Mouse (Mus musculus) limb, embryonic 10.5 days (tissue): ENCODE measurements around the gene Soat1. TPM values are rescaled to one million over a fixed set of nuclear protein-coding genes. Genes with fewer than 3 reads are reported as not detected.
"Not testable (repeated sequence)": the region's sequence is repeated elsewhere in the genome, so short reads cannot be mapped to it uniquely, and the experiment has no call there.

Source experiments
- DNase-seq: peaks from one replicate; pipeline ENCODE4 v3.0.0-alpha.2; 2017; ENCODE audit warnings: low spot score
- H3K27ac ChIP-seq: fragments of 300-500 bp; sonication (generic); 2 replicates; pipeline ENCODE4 v1.5.1; 2016; ENCODE audit warnings: mild to moderate bottlenecking
- H3K27me3 ChIP-seq: fragments of 300-500 bp; sonication (generic); 2 replicates; pipeline ENCODE4 v1.6.1; 2016; ENCODE audit warnings: low read depth, mild to moderate bottlenecking; ENCODE audit not compliant: poor library complexity, severe bottlenecking
- H3K36me3 ChIP-seq: fragments of 300-500 bp; sonication (generic); 2 replicates; pipeline ENCODE4 v1.6.1; 2016; ENCODE audit warnings: mild to moderate bottlenecking, moderate library complexity
- H3K4me1 ChIP-seq: fragments of 300-500 bp; sonication (generic); 2 replicates; pipeline ENCODE4 v1.6.1; 2016
- H3K4me3 ChIP-seq: fragments of 300-500 bp; sonication (generic); 2 replicates; pipeline ENCODE4 v1.5.1; 2016; ENCODE audit warnings: mild to moderate bottlenecking, moderate library complexity
- H3K9me3 ChIP-seq: fragments of 300-500 bp; sonication (generic); replicated peaks from 2 replicates; pipeline ENCODE4 v1.6.1; 2016; ENCODE audit warnings: mild to moderate bottlenecking
- WGBS: fragments of 180-500 bp; shearing (Covaris S2); methylation state at CpG from one replicate; pipeline ENCODE4 v1.1.7; 2016; 5-methylcytosine and 5-hydroxymethylcytosine counted together
- polyA plus RNA-seq: library from polyadenylated mRNA; unstranded; fragments of >200 nt; fragmentation: Nextera tagmentation; extraction: Ambion mirVana; gene quantifications from 2 replicates; pipeline ENCODE4 v1.2.1, GENCODE M21; 2016

Soat1 gene
- polyA plus RNA-seq: 26.0 and 26.2 TPM in 2 replicates

GRCm38 (mm10) chr1:156473961-156474503 lies at the start of gene Soat1:
Gene Soat1, minus strand, starts transcription at chr1:156474331.
- Histone ChIP-seq H3K27me3 (no peaks in the 10 kb centered on the region), H3K4me3 (peak within 1 kb of the TSS; percentile 92)
- WGBS: 1% methylated on average over 46 of the region's 46 CpGs

GRCm38 (mm10) chr1:156523842-156524241 lies 49.7 kb upstream of the Soat1 start, which contains the start of gene Gm10031:
Gene Gm10031, plus strand, starts transcription at chr1:156524012.
- not testable (repeated sequence) for DNase-seq, H3K4me3 ChIP-seq, H3K27me3 ChIP-seq, H3K36me3 ChIP-seq, H3K9me3 ChIP-seq, H3K4me1 ChIP-seq, H3K27ac ChIP-seq
- 96% methylated on average over 22 of the region's 22 CpGs for WGBS

More at GRCm38 (mm10) chr1:156473961-156474503, at the start of gene Soat1:
- peak; percentile 94 for DNase-seq
- Histone ChIP-seq H3K9me3 (no peaks in the 10 kb centered on the region), H3K4me1 (peaks cover 18% of the 10 kb centered on the region), H3K27ac (peak within 1 kb of the TSS; percentile 94), H3K36me3 (peaks cover 8% of the 10 kb centered on the region)

GRCm38 (mm10) chr1:156521796-156522517 lies 47.8 kb upstream of the Soat1 start:
- no peak for DNase-seq
- WGBS: 82% methylated on average over 15 of the region's 15 CpGs
- H3K36me3 ChIP-seq: no peaks in the 10 kb centered on the region
- H3K27ac ChIP-seq: no peak overlapping the region
- H3K4me3 ChIP-seq: no peak overlapping the region
- no peaks in the 10 kb centered on the region for H3K9me3 ChIP-seq
- no peaks in the 10 kb centered on the region for H3K27me3 ChIP-seq
- no peaks in the 10 kb centered on the region for H3K4me1 ChIP-seq

- Histone ChIP-seq H3K27ac (no peak overlapping the region), H3K4me3 (no peak overlapping the region), H3K27me3 (no peaks in the 10 kb centered on the region), H3K36me3 (no peaks in the 10 kb centered on the region), H3K9me3 (no peaks in the 10 kb centered on the region), H3K4me1 (no peaks in the 10 kb centered on the region)
- 87% methylated on average over 3 of the region's 3 CpGs for WGBS
- DNase-seq: no peak
Observed at GRCm38 (mm10) chr1:156520136-156520780, 46.1 kb upstream of the Soat1 start.

GRCm38 (mm10) chr1:156507753-156508152 lies 33.6 kb upstream of the Soat1 start:
- no peak overlapping the region for H3K27ac ChIP-seq
- H3K36me3 ChIP-seq: no peaks in the 10 kb centered on the region
- no peak overlapping the region for H3K4me3 ChIP-seq
- no peaks in the 10 kb centered on the region for H3K9me3 ChIP-seq
- WGBS: 91% methylated on average over 3 of the region's 3 CpGs
- H3K27me3 ChIP-seq: no peaks in the 10 kb centered on the region
- no peak for DNase-seq
- no peaks in the 10 kb centered on the region for H3K4me1 ChIP-seq

GRCm38 (mm10) chr1:156505901-156506300 lies 31.8 kb upstream of the Soat1 start:
- Histone ChIP-seq H3K9me3 (no peaks in the 10 kb centered on the region), H3K4me3 (no peak overlapping the region), H3K4me1 (no peaks in the 10 kb centered on the region), H3K27ac (no peak overlapping the region), H3K27me3 (no peaks in the 10 kb centered on the region), H3K36me3 (no peaks in the 10 kb centered on the region)
- WGBS: 89% methylated on average over 2 of the region's 2 CpGs
- no peak for DNase-seq

- no peak overlapping the region for H3K4me3 ChIP-seq
- WGBS: 81% methylated on average over 5 of the region's 5 CpGs
- no peak for DNase-seq
- no peaks in the 10 kb centered on the region for H3K9me3 ChIP-seq
- no peak overlapping the region for H3K27ac ChIP-seq
- H3K36me3 ChIP-seq: no peaks in the 10 kb centered on the region
- no peaks in the 10 kb centered on the region for H3K27me3 ChIP-seq
- H3K4me1 ChIP-seq: no peaks in the 10 kb centered on the region
Observed at GRCm38 (mm10) chr1:156504945-156505523, 30.9 kb upstream of the Soat1 start.

- Histone ChIP-seq H3K4me1 (no peaks in the 10 kb centered on the region; the same call in 1 of the 2 replicates), H3K9me3 (no peaks in the 10 kb centered on the region), H3K4me3 (no peak overlapping the region), H3K36me3 (no peaks in the 10 kb centered on the region), H3K27ac (no peak overlapping the region), H3K27me3 (no peaks in the 10 kb centered on the region)
- WGBS: 79% methylated on average over 5 of the region's 5 CpGs
- no peak for DNase-seq
Observed at GRCm38 (mm10) chr1:156496910-156497309, 22.8 kb upstream of the Soat1 start.

GRCm38 (mm10) chr1:156495025-156495424 lies 20.9 kb upstream of the Soat1 start:
- Histone ChIP-seq H3K4me3 (no peak overlapping the region), H3K9me3 (no peaks in the 10 kb centered on the region), H3K36me3 (no peaks in the 10 kb centered on the region), H3K4me1 (no peaks in the 10 kb centered on the region; the same call in 1 of the 2 replicates), H3K27me3 (no peaks in the 10 kb centered on the region), H3K27ac (no peak overlapping the region)
- 91% methylated on average over 8 of the region's 8 CpGs for WGBS
- no peak for DNase-seq

- Histone ChIP-seq H3K9me3 (no peaks in the 10 kb centered on the region), H3K27me3 (no peaks in the 10 kb centered on the region), H3K36me3 (no peaks in the 10 kb centered on the region), H3K4me1 (no peaks in the 10 kb centered on the region; the same call in 1 of the 2 replicates), H3K27ac (no peak overlapping the region), H3K4me3 (no peak overlapping the region)
- WGBS: 88% methylated on average over 4 of the region's 4 CpGs
- no peak for DNase-seq
Observed at GRCm38 (mm10) chr1:156491226-156491796, 17.2 kb upstream of the Soat1 start.

GRCm38 (mm10) chr1:156488031-156488430 lies 13.9 kb upstream of the Soat1 start:
- H3K36me3 ChIP-seq: no peaks in the 10 kb centered on the region
- no peak for DNase-seq
- H3K27me3 ChIP-seq: no peaks in the 10 kb centered on the region
- H3K4me3 ChIP-seq: no peak overlapping the region
- no peaks in the 10 kb centered on the region for H3K4me1 ChIP-seq
- no peak overlapping the region for H3K27ac ChIP-seq
- H3K9me3 ChIP-seq: no peaks in the 10 kb centered on the region
- WGBS: 89% methylated on average over 5 of the region's 5 CpGs

- Histone ChIP-seq H3K4me3 (no peak overlapping the region), H3K4me1 (no peaks in the 10 kb centered on the region), H3K27me3 (no peaks in the 10 kb centered on the region), H3K9me3 (no peaks in the 10 kb centered on the region), H3K36me3 (no peaks in the 10 kb centered on the region), H3K27ac (no peak overlapping the region)
- 95% methylated on average over 7 of the region's 7 CpGs for WGBS
- DNase-seq: no peak
Observed at GRCm38 (mm10) chr1:156487498-156487897, 13.4 kb upstream of the Soat1 start.
